Mouse (Mus musculus): Measurements from ENCODE around the gene Ephb4.

DNA sequence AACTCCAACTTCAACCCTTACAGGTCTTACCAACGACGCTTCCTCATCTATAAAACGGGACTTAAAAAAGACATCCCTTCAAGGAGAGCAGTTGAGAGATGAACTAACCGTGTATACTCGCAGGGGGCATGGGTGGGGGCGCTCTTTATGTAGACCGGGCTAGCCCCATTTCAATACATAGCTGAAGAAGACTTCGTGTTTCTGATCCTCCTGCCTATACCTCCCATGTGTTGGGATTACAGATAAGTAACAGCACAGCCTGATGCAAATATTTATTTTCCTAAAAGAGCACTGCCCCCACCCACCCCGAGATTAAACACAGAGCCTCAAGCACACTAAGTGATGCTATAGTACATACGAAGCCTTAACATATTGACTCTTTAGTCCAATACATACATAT lies 15.6 kb upstream of the Ephb4 start:
- TF ChIP-seq CTCF (IDR thresholded peaks at IDR 0.05; ENCODE audit: extremely low read depth, insufficient read length, insufficient replicate concordance, low read depth, low read length) = no peak
- no peak for TF ChIP-seq POLR2A (IDR thresholded peaks at IDR 0.05; ENCODE audit: low read depth, low read length)
